Mouse (Mus musculus) lung, embryonic 16.5 days (tissue): ENCODE measurements around the gene Gm20517. TPM values are rescaled to one million over a fixed set of nuclear protein-coding genes. Genes with fewer than 3 reads are reported as not detected.

ENCODE experiments used
- ATAC-seq: fragments of 200-750 bp; cut with Nextera tagmentation; 2 replicates; pipeline ENCODE4 v1.8.0; 2017; ENCODE audit warnings: low read depth, mild to moderate bottlenecking, moderate library complexity
- H3K27ac ChIP-seq: fragments of 300-500 bp; sonication (generic); 2 replicates; pipeline ENCODE4 v1.5.1; 2014; ENCODE audit warnings: mild to moderate bottlenecking, control low read depth, low read length
- H3K27me3 ChIP-seq: fragments of 300-500 bp; sonication (generic); 2 replicates; pipeline ENCODE4 v1.6.1; 2014; ENCODE audit warnings: low read depth, low read length, mixed read lengths; ENCODE audit not compliant: control insufficient read depth, insufficient read depth
- H3K36me3 ChIP-seq: fragments of 300-500 bp; sonication (generic); 2 replicates; pipeline ENCODE4 v1.6.1; 2014; ENCODE audit warnings: low read length; ENCODE audit not compliant: control insufficient read depth, insufficient read depth
- H3K4me1 ChIP-seq: fragments of 300-500 bp; sonication (generic); replicated peaks from 2 replicates; pipeline ENCODE4 v1.6.1; 2014; ENCODE audit warnings: low read length, mixed read lengths; ENCODE audit not compliant: control insufficient read depth, insufficient read depth
- H3K4me2 ChIP-seq: fragments of 300-500 bp; sonication (generic); 2 replicates; pipeline ENCODE4 v1.6.1; 2014; ENCODE audit warnings: low read depth, low read length, control low read depth
- H3K4me3 ChIP-seq: fragments of 300-500 bp; sonication (generic); 2 replicates; pipeline ENCODE4 v1.5.1; 2014; ENCODE audit warnings: mild to moderate bottlenecking, low read length, control low read depth
- H3K9ac ChIP-seq: fragments of 300-500 bp; sonication (generic); 2 replicates; pipeline ENCODE4 v1.6.1; 2014; ENCODE audit warnings: low read length, control low read depth
- H3K9me3 ChIP-seq: fragments of 300-500 bp; sonication (generic); 2 replicates; pipeline ENCODE4 v1.6.1; 2016; ENCODE audit warnings: low read length; ENCODE audit not compliant: control insufficient read depth
- WGBS: fragments of 180-500 bp; shearing (Covaris S2); extraction: QIAGEN DNeasy Blood & Tissue Kit; methylation state at CpG from one replicate; pipeline ENCODE4 v1.1.7; 2014; 5-methylcytosine and 5-hydroxymethylcytosine counted together
- polyA plus RNA-seq: library from polyadenylated mRNA; unstranded; fragments of >200 nt; fragmentation: Nextera tagmentation; extraction: Ambion mirVana; gene quantifications from 2 replicates; pipeline ENCODE4 v1.2.1, GENCODE M21; 2015

The Gm20517 gene
- polyA plus RNA-seq, 1 experiment from 2014 or later, result 2.2 TPM

- Histone ChIP-seq H3K4me1 (peaks cover 17% of the 10 kb centered on the region), H3K36me3 (0 out of 2 replicates have a peak, but pooled peaks cover 2% of the 10 kb centered on the region), H3K4me3 (peak overlapping the region; percentile 79), H3K4me2 (peak overlapping the region; percentile 97), H3K9ac (peak overlapping the region; percentile 79), H3K27ac (peak overlapping the region; percentile 93), H3K9me3 (no peaks in the 10 kb centered on the region), H3K27me3 (no peaks in the 10 kb centered on the region)
- WGBS, result under 1% methylated on average over 61 of the region's 61 CpGs
- ATAC-seq, result peak; percentile 11
These were observed 18.6 kb downstream of the Gm20517 start for GRCm38 (mm10) chr17:47629717-47630677.

GRCm38 (mm10) chr17:47630678-47631065 lies 19.3 kb downstream of the Gm20517 start, which contains the start of gene Usp49:
Gene Usp49, plus strand, starts transcription at chr17:47630690.
- H3K4me3 ChIP-seq, result peak within 1 kb of the TSS; percentile 79
- no peak for ATAC-seq
- H3K36me3 ChIP-seq, result 0 out of 2 replicates have a peak, but pooled peaks cover 2% of the 10 kb centered on the region
- H3K27me3 ChIP-seq, result no peaks in the 10 kb centered on the region
- peak within 1 kb of the TSS; percentile 97 for H3K4me2 ChIP-seq
- peak within 1 kb of the TSS; percentile 93 for H3K27ac ChIP-seq
- WGBS, result 1% methylated on average over 3 of the region's 3 CpGs
- H3K4me1 ChIP-seq, result peaks cover 17% of the 10 kb centered on the region
- peak within 1 kb of the TSS; percentile 79 for H3K9ac ChIP-seq
- H3K9me3 ChIP-seq, result no peaks in the 10 kb centered on the region

GRCm38 (mm10) chr17:47632181-47632840 lies 20.9 kb downstream of the Gm20517 start:
- peaks cover 17% of the 10 kb centered on the region for H3K4me1 ChIP-seq
- H3K9ac ChIP-seq, result no peak overlapping the region
- H3K4me2 ChIP-seq, result no peak overlapping the region
- ATAC-seq, result no peak
- 57% methylated on average over 4 of the region's 4 CpGs for WGBS
- H3K4me3 ChIP-seq, result no peak overlapping the region
- no peak overlapping the region for H3K27ac ChIP-seq
- H3K27me3 ChIP-seq, result no peaks in the 10 kb centered on the region
- H3K9me3 ChIP-seq, result no peaks in the 10 kb centered on the region
- H3K36me3 ChIP-seq, result no peaks in the 10 kb centered on the region

- Histone ChIP-seq H3K27me3 (no peaks in the 10 kb centered on the region), H3K36me3 (no peaks in the 10 kb centered on the region), H3K27ac (no peak overlapping the region), H3K4me3 (no peak overlapping the region), H3K9ac (no peak overlapping the region), H3K9me3 (no peaks in the 10 kb centered on the region), H3K4me2 (no peak overlapping the region), H3K4me1 (peaks cover 10% of the 10 kb centered on the region)
- no peak for ATAC-seq
- WGBS, result 64% methylated on average over 7 of the region's 7 CpGs
These were observed 22.8 kb downstream of the Gm20517 start for GRCm38 (mm10) chr17:47633999-47634770.

GRCm38 (mm10) chr17:47642992-47643391 lies 31.6 kb downstream of the Gm20517 start:
- H3K9me3 ChIP-seq, result no peaks in the 10 kb centered on the region
- ATAC-seq, result no peak
- H3K27me3 ChIP-seq, result no peaks in the 10 kb centered on the region
- 72% methylated on average over 2 of the region's 2 CpGs for WGBS
- H3K4me2 ChIP-seq, result no peak overlapping the region
- H3K36me3 ChIP-seq, result no peaks in the 10 kb centered on the region
- no peak overlapping the region for H3K4me3 ChIP-seq
- no peak overlapping the region for H3K27ac ChIP-seq
- H3K4me1 ChIP-seq, result no peaks in the 10 kb centered on the region
- no peak overlapping the region for H3K9ac ChIP-seq

GRCm38 (mm10) chr17:47646683-47647082 lies 35.3 kb downstream of the Gm20517 start:
- Histone ChIP-seq H3K36me3 (no peaks in the 10 kb centered on the region), H3K27me3 (no peaks in the 10 kb centered on the region), H3K4me3 (no peak overlapping the region), H3K4me1 (no peaks in the 10 kb centered on the region), H3K27ac (no peak overlapping the region), H3K4me2 (no peak overlapping the region), H3K9me3 (no peaks in the 10 kb centered on the region), H3K9ac (no peak overlapping the region)
- ATAC-seq, result no peak
- WGBS, result 67% methylated on average over 1 of the region's 1 CpGs

GRCm38 (mm10) chr17:47648966-47649365 lies 37.6 kb downstream of the Gm20517 start:
- no peak for ATAC-seq

GRCm38 (mm10) chr17:47651953-47652352 lies 40.6 kb downstream of the Gm20517 start:
- no peak overlapping the region for H3K4me2 ChIP-seq
- H3K27me3 ChIP-seq, result no peaks in the 10 kb centered on the region
- H3K36me3 ChIP-seq, result no peaks in the 10 kb centered on the region
- H3K4me1 ChIP-seq, result no peaks in the 10 kb centered on the region
- H3K9ac ChIP-seq, result no peak overlapping the region
- 81% methylated on average over 2 of the region's 2 CpGs for WGBS
- H3K27ac ChIP-seq, result no peak overlapping the region
- no peaks in the 10 kb centered on the region for H3K9me3 ChIP-seq
- no peak overlapping the region for H3K4me3 ChIP-seq
- no peak for ATAC-seq

More at GRCm38 (mm10) chr17:47648966-47649365, 37.6 kb downstream of the Gm20517 start:
- Histone ChIP-seq H3K4me1 (no peaks in the 10 kb centered on the region), H3K27ac (no peak overlapping the region), H3K9me3 (no peaks in the 10 kb centered on the region), H3K36me3 (no peaks in the 10 kb centered on the region), H3K4me3 (no peak overlapping the region), H3K4me2 (no peak overlapping the region), H3K9ac (no peak overlapping the region), H3K27me3 (no peaks in the 10 kb centered on the region)
- 49% methylated on average over 4 of the region's 4 CpGs for WGBS
